Mouse (Mus musculus) left cerebral cortex, adult 11 months (tissue): Measurements from ENCODE around the gene Slc4a4.
"Not testable (repeated sequence)": the region's sequence is repeated elsewhere in the genome, so short reads cannot be mapped to it uniquely, and the experiment has no call there.

ENCODE experiments used
- DNase-seq: peaks from one replicate; pipeline ENCODE4 v3.0.0; 2022; ENCODE audit warnings: low spot score

The Slc4a4 gene

DNA sequence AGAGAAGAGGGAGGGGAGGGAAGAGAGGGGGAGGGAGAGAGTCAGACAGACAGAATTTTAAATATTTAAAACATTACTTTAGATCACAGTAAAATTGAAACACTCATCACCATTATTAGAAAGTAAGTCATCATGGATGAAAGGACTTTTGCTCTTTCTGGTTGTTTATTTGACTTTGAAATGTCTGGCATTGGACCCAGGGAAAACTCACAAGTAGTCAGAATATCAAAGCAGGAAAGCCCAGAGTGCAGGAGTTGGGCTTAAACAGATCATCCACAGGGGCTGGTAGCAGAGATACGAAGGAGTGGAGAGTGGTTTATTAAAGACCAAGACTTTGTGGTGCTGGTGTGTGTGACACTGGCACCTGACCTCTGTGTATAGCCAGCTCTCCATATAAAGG lies 191.1 kb downstream of the Slc4a4 start:
- no peak for DNase-seq

DNA sequence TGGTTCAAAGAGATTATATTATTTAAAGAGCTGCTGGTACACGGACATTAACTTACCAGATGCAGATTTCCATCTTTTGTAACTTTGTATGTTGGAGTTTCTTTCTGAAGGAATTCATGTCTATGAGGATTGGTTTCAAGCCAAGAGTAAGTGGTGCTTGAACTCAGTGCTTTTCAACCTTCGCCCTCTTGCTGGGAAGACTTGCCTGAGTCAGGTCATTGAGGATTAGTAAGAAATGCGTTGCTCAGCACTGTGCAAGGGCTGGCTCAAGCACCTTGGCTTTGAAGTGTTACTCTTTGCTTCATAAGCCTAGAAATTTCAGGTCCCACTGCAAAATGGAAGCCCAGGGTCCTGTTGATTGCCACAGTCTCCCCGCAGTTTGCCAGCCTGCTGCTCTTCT lies 196.9 kb downstream of the Slc4a4 start:
- DNase-seq = no peak

DNA sequence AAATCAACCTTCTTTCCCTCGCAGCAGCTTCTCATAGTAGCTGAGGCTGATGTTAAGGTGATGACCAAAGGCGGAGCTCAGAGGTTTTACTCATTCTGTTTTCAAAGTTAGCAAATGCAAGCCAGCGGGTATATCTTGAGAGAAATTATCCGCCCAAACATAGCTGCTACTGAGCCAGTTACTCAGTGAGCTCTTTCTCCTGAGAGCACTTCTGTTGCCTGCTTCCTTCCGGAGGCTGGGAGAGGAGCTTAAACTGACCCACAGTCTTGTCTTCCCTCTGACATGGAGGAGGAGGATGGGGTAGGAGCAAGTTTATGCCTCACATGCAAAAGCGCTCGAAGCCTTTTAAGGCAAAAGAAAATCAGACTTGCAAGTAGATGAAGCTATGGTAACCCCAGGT lies 201.3 kb downstream of the Slc4a4 start:
- no peak for DNase-seq

DNA sequence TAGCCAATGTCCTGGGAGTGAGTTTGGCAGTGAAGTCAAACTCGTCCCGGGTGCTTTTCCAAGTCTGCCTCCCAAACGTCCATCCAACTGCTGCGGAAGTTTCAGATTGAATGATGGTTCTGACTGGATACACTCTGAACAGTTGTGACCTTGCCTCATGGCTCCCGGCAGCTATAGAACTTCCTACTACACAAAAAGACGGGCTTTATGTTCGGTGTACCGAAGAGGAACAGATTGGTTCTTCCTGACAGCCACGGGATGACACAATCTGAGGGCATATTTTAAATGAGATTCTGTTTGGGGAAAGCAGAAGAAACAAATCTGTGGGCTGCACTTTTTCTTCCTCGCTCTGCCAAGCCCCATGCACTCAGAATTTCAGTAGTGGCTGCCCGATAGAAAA lies 201.8 kb downstream of the Slc4a4 start:
- no peak for DNase-seq

DNA sequence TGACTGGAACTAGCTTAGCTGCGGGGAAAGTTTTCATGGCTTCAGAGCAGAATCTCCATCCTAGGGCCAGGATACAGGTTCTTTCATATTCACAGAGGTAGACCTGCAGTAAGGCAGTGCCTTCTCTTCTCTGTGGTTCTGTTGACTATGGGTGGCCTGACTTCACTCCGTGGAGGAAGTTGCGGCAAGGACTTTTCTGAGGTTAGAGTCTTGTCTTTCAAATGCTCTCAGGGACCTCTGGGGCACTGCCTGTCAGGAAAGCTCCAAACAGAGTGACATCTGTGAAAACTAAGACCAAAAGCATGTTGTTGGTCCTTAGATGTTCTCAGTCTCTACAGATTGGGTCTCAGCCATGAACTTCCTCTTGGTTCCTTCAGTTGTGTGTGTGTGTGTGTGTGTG lies 203.5 kb downstream of the Slc4a4 start:
- DNase-seq = no peak

DNA sequence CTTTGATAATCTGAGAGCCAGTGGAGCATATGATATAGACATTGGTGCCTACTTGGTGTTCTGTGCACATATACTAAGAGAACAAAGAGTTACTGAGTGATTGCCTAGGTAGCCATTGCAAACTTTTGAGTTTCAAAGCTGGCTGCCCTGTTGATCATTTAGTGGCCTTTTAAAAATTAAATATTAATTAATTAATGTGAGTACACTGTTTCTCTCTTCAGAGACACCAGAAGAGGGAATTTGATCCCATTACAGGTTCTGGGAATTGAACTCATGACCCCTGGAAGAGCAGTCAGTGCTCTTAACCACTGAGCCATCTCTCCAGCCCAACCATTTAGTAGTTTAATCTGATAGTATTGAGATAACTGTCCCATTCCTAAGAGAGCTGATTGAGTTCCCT lies 209.8 kb downstream of the Slc4a4 start:
- no peak for DNase-seq

DNA sequence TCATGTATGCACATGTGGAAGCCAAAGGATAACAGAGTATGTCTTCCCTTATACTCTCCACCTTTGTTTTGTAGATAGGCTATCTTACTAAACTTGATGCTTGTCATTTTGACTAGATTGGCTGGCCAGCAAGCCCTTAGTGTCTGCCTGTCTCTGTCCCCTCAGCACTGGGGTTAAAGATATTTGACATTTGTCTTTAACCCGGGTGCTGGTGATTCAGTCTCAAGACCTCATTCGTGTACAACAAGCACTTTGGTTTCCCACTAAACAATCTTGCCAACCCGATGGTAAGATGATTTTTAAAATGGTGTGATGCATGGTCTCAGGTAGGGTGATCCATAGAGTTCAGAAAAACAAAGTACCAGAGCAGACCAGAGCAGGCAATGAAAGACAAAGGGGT lies 210.7 kb downstream of the Slc4a4 start:
- DNase-seq = no peak

DNA sequence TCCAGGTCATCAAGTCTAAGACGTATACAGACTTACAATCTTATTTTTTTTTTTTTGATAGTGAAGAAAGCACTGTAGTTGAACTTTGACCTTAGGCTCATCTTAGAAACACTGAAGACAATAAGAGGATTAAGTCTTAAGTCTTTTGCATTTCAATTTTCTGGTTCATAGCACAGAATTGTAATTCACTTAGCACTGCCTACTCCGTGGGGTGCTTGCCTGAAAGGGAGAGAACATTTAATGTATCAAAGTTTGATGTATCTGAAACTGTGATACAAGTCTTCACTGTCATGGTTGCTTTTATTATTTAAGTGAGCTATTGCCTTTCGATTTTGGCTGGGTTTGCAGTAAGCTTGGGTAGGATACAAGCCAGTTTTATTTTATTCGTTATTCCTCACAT lies 211.5 kb downstream of the Slc4a4 start:
- DNase-seq = no peak

DNA sequence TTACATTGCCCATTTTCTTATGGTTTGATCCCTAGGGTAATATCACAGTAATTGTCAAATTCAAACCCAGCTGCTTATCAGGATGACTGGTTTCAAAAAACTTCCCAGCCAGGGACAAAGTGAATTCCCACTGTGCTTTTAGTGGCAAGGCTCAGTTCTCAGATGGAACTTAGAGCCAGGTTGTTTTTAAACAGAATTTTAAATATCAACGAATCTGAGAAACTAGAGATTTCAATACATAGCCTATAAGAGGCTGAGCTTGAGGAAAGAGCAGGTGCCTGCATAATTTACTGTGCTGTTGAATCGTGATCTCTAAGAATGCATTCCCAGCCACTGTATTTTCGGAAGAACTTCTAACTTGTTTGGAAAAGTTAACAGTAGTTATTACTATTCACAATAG lies 213.3 kb downstream of the Slc4a4 start:
- no peak for DNase-seq

DNA sequence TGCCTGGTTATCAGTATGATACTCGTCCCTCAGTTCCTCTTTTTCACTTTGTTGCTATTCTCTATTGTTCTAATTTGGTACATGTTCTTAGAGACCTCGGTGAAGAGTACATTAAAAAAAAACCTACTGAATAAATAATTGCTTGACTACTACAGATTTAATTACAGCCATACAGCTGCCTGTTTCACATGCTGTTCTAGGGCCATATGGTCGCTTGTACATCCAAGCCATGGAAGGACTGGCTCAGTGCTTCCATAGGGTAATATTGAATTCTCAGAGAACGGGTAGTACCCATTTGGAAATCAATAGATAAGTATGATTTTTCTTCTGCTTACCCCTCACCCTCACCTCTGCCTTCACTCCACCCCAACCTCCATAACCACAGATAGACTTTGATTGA lies 215.9 kb downstream of the Slc4a4 start:
- DNase-seq = no peak

DNA sequence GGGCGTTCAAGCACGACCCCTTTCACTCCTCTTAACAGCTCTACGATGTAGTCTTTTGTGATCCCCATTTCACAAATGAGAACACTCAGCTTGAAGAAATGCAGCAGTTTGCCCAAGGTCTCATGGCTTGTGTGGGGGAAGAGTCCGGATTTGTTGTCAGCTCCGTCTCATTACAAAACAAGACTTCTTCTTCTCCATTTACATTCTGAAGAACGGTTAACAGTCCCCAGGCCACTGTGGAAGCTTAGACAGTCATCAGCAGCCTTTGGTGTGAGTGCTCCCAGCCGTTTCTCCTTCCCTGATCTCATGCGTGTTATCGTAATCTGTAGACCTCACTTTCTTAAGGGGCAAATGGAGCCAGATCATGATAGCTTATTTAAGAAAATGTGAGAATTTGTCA lies 218.7 kb downstream of the Slc4a4 start:
- no peak for DNase-seq

DNA sequence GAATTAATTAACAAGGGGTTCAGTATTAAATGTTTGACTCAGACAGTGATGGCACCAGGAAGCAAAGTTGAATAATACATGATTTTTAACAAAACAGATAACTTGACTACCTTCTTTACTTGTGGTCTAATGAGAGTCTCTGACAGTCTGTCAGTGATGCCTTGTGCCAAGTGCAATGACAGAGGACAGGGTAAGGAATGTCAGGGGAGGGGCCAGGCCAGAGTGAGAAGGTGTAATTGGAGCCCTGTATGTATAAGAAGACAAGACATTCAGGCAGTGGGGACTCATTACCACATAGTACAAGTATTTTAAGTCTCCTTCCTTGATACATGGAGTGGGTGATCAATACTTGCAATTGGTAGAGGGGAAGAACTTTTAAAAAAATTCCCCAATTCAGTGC lies 219.6 kb downstream of the Slc4a4 start:
- DNase-seq = no peak

DNA sequence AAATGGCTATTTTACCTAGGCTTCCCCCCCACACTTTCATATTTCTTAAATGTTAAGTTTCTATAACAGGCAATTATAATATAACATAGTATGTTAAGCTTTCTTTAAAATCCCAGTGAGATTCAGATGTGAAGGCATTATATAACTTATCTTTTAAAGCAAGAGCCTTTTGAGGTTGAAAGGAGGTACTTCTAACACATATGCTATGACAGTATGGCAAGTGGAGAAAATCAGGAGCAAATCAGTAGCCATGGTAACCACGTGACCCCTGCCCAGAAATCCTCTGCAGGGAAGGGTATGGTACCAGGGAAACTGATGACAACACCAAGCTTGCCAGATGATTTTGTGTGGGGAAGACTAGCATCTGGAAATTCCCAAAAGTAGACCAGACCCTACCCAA lies 222.2 kb downstream of the Slc4a4 start:
- DNase-seq = no peak

DNA sequence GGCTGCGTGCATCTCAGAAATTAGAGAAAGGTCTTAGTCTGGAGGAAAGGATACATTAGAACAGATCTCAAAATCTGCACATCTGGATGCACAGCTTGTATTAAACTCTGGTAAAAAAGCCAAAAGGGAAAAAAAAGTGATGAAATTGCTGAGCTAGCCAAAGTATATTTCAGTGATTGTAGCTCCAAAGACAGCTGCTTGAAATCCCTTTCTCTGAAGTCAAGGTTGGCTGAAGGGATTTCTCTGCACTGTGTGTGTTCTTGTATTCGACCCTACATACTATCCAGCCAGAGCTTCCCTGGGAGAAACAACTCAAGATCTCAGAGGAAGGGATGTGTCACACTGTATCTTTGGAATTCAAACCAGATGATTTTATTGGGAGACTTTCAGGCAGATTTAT lies 223.2 kb downstream of the Slc4a4 start:
- DNase-seq = no peak

DNA sequence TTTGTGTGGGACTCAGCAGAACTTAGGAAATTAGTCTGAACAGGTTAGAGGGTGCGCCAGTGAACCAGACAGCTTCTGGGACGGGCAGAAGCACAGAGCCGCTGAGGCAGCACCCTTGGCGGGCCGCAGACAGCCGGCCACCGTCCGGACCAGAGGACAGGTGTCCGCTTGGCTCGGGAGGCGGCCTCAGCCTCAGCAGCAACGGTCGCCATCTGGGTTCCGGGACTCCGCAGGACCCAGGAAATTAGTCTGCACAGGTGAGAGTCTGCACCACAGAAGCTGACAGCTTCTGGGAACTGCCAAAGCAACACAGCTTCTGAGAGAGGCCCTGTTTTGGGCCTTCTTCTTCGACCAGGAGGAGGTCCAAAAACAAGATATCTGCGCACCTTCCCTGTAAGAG lies 225.4 kb downstream of the Slc4a4 start:
- DNase-seq = not testable (repeated sequence)

DNA sequence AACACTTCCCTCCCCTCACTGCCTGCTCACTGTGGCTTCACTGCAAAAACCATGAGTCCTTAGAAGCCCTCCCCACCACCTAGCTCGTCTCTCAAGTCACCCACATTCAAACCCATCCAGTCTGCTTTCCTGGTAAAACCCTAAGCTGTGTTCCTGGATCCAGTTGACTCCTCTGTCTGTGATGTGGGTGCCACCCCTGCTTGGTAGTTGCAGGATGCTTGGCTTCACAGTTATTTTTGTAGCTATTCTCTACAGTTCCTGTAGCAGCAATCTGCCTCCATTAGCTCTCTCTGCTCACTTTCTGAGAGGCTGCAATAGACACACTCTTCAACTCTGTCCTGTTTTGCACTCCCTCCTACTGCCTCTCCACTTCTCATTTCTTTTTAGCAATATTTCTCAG lies 234.3 kb downstream of the Slc4a4 start:
- DNase-seq = no peak

DNA sequence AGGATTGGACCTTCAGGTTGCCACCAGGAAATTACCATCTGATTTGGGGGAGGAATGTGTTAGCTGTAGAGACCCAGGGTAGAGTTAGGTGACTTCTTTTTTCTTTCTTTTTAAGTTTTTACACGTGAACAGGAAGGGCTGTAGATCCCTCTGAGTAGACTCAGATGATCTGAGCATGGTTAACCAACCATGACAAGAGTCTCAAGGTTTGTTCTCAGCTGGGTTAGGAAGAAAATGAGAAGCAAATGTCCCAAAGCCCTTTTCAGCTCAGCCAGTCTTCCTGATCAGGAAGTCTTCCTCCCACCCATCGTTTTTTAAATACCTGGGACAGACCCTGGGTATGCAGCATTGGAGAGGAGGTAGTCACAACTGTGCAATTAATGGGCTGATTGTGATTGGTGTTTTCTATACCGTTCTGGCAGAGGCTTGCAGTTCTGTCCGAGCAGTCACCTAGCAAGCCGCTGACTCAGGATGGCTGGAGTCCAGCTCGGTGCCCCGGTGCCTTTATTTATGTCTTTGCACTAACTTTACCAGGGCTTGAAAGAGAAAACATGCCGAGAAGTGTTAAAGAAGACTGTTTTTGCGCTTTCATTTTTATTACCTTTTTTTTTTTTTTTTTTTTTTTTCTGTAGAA lies 236.8 kb downstream of the Slc4a4 start:
- DNase-seq = no peak

DNA sequence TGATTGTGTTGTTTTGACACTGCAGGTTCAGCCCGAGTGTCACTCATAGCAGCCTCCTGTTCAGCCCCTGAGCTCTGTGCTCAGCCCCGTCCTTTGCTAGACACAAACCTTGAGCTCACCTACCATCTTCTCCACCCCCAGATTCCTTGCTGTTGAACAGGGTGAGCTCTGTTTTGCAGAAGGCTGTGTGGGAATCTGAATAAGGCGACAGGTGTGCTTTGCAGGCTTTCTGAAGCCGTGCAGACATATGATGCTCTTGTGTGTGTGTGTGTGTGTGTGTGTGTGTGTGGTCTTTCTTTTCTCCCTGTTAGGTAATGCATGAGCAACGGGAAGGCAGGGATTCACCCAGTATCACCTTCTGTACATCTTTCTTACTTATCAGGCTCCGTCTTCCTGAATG lies 241.6 kb downstream of the Slc4a4 start:
- DNase-seq = no peak

DNA sequence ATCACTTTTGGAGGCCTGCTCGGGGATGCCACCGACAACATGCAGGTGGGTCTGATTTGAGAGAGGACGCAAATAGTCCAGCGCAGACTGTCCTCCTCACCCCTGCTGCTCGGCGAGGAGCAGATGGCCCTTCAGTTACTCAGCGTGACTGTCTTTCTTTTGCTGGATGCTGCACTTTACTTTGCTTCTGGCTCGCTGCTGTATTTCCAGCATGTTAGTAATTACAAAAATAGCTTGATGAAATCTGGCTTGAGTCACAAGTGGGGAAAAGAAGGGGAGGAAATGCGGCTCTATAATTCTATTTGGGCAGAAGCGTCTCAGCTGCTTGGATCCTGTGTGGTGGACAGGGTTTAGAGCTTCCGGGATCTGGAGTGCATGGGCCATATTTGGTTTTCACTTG lies 249.2 kb downstream of the Slc4a4 start:
- DNase-seq = peak; percentile 48

DNA sequence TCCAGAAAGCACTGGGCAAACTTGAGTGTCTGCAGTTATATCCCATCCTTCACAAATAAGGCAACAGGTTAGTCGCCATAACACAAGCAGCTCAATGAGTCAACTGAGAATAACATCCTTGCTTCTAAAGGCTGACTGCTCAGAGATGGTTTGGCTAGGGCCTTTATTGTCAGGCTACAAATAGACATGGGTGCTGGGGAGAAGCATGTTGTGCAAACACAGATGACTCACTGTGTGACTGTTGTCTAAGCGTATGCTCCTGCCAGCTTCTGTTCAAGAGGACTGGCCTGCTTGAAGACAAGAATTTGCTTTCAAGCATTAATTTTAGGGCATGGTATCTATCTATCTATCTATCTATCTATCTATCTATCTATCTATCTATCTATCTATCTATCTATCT lies 253.5 kb downstream of the Slc4a4 start:
- DNase-seq = no peak

DNA sequence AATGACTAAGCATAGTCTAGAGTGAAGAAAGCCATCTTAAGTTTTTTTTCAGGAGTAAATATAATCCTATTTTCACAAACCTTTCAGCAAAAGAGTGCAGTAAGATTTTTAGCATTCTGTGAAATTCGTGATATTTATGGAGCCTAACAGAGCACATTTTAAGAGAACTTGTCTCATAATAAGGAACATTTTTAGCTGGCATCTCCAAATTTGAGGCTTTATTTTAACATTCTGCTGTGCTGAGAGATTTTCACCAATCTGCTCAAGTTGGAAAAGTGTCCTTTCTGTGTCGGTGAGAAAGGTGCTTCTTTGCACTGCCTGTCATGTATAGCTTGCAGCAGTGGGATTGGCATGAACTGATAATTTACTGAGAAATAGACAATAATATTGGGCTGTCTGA lies 255.1 kb downstream of the Slc4a4 start:
- peak; percentile 43 for DNase-seq

DNA sequence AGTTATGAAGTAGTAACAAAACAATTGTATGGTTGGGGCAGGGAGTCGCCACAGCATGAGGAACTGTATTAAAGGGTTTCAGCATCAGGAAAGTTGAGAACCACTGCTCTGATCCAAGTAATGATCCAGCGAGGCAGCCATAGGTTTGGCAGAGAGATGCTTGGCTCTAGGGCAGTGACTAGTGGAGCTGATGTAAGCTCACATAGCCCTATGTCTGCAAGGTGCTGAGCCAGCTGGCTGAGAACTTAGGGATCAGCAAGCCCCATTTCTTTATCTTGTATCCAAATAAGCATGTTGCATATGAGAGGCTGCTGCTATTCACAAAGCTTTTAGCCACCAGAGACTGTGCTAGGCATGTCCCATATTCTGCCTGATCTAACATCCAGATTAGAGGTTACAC lies 259.7 kb downstream of the Slc4a4 start:
- no peak for DNase-seq

DNA sequence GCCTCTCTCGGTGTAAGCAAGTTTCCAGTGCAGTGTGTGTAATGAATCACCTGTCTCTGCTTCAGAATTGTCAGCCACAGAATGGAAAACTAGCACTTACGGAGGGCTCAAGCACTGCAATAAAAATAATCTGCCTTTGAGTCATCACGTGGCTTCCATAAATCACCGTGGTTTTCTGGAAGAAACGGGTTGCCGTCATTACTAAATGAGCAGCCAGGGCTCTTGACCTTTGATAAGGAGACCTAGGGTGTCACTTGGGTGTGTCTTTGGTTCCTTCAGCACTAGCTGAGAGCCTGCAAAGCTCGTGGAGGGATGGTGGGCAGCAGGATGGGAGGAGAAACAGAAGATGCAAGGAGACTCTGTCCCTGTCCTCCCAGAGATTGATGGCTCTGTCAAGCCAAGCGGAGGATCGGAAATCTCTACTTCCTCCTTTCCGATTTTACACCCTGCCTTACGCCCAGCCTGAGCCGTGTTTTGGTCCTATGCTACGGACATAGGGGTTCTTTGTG lies 260.7 kb downstream of the Slc4a4 start:
- DNase-seq = no peak

DNA sequence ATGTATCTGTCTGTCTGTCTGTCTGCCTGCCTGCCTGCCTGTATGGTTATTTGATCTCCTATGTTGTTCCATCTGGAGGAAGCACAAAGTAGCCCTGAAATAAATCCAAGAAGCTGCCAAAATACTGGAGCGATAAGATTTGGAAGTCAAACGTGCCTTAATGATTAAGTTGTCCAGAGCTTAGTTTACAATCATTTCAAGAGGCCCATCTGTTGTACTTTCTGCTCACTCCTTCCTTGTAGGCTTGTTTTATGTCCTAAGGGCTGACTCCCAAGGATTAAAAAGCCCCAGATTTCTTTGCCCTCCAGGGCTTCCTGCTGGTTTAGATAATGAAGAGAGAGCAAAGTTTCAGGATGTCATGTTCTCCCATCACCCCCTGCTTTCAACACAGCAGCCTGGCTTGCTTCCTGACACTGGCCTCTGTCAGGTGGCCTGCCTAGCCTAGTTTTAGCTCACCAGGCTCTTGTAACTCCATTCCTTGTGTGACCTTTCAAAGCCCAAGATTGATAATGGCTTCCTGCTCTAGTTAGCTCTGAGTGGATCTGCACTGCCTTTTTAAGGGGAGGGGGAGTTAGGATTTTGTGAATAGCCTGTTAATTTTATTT lies 262.9 kb downstream of the Slc4a4 start:
- no peak for DNase-seq
